Mouse (Mus musculus): ENCODE data around the gene Rbfox2. TPM values are rescaled to one million over a fixed set of nuclear protein-coding genes. Genes with fewer than 3 reads are reported as not detected.
"Not testable (repeated sequence)": the region's sequence is repeated elsewhere in the genome, so short reads cannot be mapped to it uniquely, and the experiment has no call there.

The Rbfox2 gene
- polyA plus RNA-seq, 1 experiment from 2014 or later = 81.9 TPM

DNA sequence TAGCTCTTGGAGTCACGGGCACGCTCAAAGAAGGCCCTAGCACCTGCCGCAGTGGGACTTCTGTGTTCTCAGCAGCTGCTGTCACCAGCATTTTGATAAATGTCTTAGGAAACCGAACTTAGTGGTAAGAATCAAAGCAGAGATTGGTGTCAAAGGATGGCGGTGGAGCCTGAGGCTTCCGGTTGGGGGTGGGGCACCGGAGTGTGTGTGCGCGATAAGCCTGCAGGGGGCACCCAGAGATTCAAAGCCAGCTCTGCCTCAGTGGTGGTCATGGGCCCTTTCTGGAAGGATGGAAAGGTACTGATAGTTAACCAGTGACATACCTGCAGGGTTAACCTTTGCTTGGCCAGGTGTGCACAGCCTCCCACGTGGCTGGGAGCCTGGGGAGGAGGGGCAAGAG lies 235.3 kb downstream of the Rbfox2 start:
- no peaks in the 10 kb centered on the region for H3K36me3 ChIP-seq (replicated peaks; ENCODE audit: control insufficient read depth, insufficient read depth, low read depth, low read length)
- no peak overlapping the region for H3K4me2 ChIP-seq (ENCODE audit: low read depth, low read length)
- no peak overlapping the region for H3K4me3 ChIP-seq (ENCODE audit: low read depth, low read length)
- no peaks in the 10 kb centered on the region for H3K27me3 ChIP-seq (ENCODE audit: control insufficient read depth, insufficient read depth, low read length)
- H3K4me1 ChIP-seq (ENCODE audit: control insufficient read depth, insufficient read depth, low read length) = peaks cover 2% of the 10 kb centered on the region; the same call in 1 of the 2 replicates
- ATAC-seq (replicated peaks; ENCODE audit: insufficient number of reproducible peaks, low FRiP score, low TSS enrichment, low read depth) (no peak), DNase-seq (ENCODE audit: low spot score) (peak; percentile 47)
- no peaks in the 10 kb centered on the region for H3K9me3 ChIP-seq (replicated peaks; ENCODE audit: control insufficient read depth, low read length)
- 17% methylated on average over 10 of the region's 10 CpGs for WGBS
- no peak overlapping the region for H3K9ac ChIP-seq (replicated peaks; ENCODE audit: low read length)
- H3K27ac ChIP-seq (replicated peaks; ENCODE audit: low read depth, low read length) = no peak overlapping the region

GRCm38 (mm10) chr15:77070745-77071268 lies 236.0 kb downstream of the Rbfox2 start:
- H3K4me1 ChIP-seq (ENCODE audit: control insufficient read depth, insufficient read depth, low read length) = peaks cover 2% of the 10 kb centered on the region; the same call in 1 of the 2 replicates
- H3K4me3 ChIP-seq (ENCODE audit: low read depth, low read length) = no peak overlapping the region
- H3K27me3 ChIP-seq (ENCODE audit: control insufficient read depth, insufficient read depth, low read length) = no peaks in the 10 kb centered on the region
- H3K9ac ChIP-seq (replicated peaks; ENCODE audit: low read length) = no peak overlapping the region
- no peaks in the 10 kb centered on the region for H3K36me3 ChIP-seq (replicated peaks; ENCODE audit: control insufficient read depth, insufficient read depth, low read depth, low read length)
- 90% methylated on average over 11 of the region's 11 CpGs for WGBS
- H3K9me3 ChIP-seq (replicated peaks; ENCODE audit: control insufficient read depth, low read length) = no peaks in the 10 kb centered on the region
- H3K27ac ChIP-seq (replicated peaks; ENCODE audit: low read depth, low read length) = no peak overlapping the region
- H3K4me2 ChIP-seq (ENCODE audit: low read depth, low read length) = no peak overlapping the region
- ATAC-seq (replicated peaks; ENCODE audit: insufficient number of reproducible peaks, low FRiP score, low TSS enrichment, low read depth) (no peak), DNase-seq (ENCODE audit: low spot score) (no peak)

DNA sequence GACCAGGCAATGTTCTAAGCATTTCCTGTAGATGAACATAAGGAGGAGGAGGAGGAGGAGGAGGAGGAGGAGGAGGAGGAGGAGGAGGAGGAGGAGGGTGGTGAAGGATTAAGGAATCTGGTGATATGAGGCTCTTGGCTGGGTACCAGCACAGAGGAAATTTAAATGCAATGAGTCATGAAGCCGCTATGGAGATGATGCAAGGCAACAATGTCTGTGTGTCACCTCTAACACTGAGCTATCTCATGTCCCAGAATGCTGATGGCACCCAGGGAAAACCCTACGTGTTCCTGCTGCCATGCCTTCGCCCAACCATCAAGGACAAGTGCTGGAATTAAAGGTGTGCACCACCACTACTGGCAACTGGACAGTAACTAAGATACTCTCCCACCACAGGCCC lies 237.8 kb downstream of the Rbfox2 start:
- Histone ChIP-seq H3K9ac (replicated peaks; ENCODE audit: low read length) (no peak overlapping the region), H3K27ac (replicated peaks; ENCODE audit: low read depth, low read length) (no peak overlapping the region), H3K27me3 (ENCODE audit: control insufficient read depth, insufficient read depth, low read length) (no peaks in the 10 kb centered on the region), H3K4me3 (ENCODE audit: low read depth, low read length) (no peak overlapping the region), H3K4me1 (ENCODE audit: control insufficient read depth, insufficient read depth, low read length) (peaks cover 2% of the 10 kb centered on the region; the same call in 1 of the 2 replicates), H3K36me3 (replicated peaks; ENCODE audit: control insufficient read depth, insufficient read depth, low read depth, low read length) (no peaks in the 10 kb centered on the region), H3K9me3 (replicated peaks; ENCODE audit: control insufficient read depth, low read length) (no peaks in the 10 kb centered on the region), H3K4me2 (ENCODE audit: low read depth, low read length) (no peak overlapping the region)
- 89% methylated on average over 3 of the region's 3 CpGs for WGBS
- DNase-seq (ENCODE audit: low spot score) (no peak), ATAC-seq (replicated peaks; ENCODE audit: insufficient number of reproducible peaks, low FRiP score, low TSS enrichment, low read depth) (no peak)

DNA sequence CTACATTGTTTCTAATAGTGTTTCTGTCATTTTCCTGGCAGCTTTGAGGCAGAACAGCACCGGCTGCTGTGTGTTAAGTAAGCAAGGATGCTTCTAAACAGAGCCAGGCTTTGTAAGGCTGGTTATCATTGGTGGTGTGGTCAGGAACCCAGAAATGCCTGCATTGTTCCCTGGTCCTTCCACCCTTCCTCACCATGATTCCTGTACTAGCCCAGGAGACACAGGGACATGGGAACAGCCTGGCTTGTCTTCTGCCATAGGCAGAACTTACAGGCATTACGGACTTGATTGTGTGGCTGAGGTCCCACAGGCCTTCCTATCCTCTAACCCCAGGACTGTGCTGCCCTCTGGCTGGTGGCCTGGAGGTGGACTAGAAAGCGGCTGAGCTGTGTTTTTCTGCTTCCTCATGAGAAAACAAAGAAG lies 238.4 kb downstream of the Rbfox2 start:
- no peak overlapping the region for H3K27ac ChIP-seq (replicated peaks; ENCODE audit: low read depth, low read length)
- H3K36me3 ChIP-seq (replicated peaks; ENCODE audit: control insufficient read depth, insufficient read depth, low read depth, low read length) = no peaks in the 10 kb centered on the region
- H3K27me3 ChIP-seq (ENCODE audit: control insufficient read depth, insufficient read depth, low read length) = no peaks in the 10 kb centered on the region
- H3K4me2 ChIP-seq (ENCODE audit: low read depth, low read length) = no peak overlapping the region
- H3K9ac ChIP-seq (replicated peaks; ENCODE audit: low read length) = no peak overlapping the region
- DNase-seq (ENCODE audit: low spot score) = no peak
- 63% methylated on average over 3 of the region's 3 CpGs for WGBS
- H3K4me3 ChIP-seq (ENCODE audit: low read depth, low read length) = no peak overlapping the region
- H3K9me3 ChIP-seq (replicated peaks; ENCODE audit: control insufficient read depth, low read length) = no peaks in the 10 kb centered on the region
- peaks cover 2% of the 10 kb centered on the region; the same call in 1 of the 2 replicates for H3K4me1 ChIP-seq (ENCODE audit: control insufficient read depth, insufficient read depth, low read length)
- ATAC-seq (replicated peaks; ENCODE audit: insufficient number of reproducible peaks, low FRiP score, low TSS enrichment, low read depth) = no peak

GRCm38 (mm10) chr15:77066233-77066632 lies 240.6 kb downstream of the Rbfox2 start:
- DNase-seq (ENCODE audit: low spot score) (no peak), ATAC-seq (replicated peaks; ENCODE audit: insufficient number of reproducible peaks, low FRiP score, low TSS enrichment, low read depth) (no peak)
- Histone ChIP-seq H3K27me3 (ENCODE audit: control insufficient read depth, insufficient read depth, low read length) (no peaks in the 10 kb centered on the region), H3K4me2 (ENCODE audit: low read depth, low read length) (no peak overlapping the region), H3K9me3 (replicated peaks; ENCODE audit: control insufficient read depth, low read length) (no peaks in the 10 kb centered on the region), H3K4me3 (ENCODE audit: low read depth, low read length) (no peak overlapping the region), H3K27ac (replicated peaks; ENCODE audit: low read depth, low read length) (no peak overlapping the region), H3K9ac (replicated peaks; ENCODE audit: low read length) (no peak overlapping the region), H3K4me1 (ENCODE audit: control insufficient read depth, insufficient read depth, low read length) (no peaks in the 10 kb centered on the region), H3K36me3 (replicated peaks; ENCODE audit: control insufficient read depth, insufficient read depth, low read depth, low read length) (no peaks in the 10 kb centered on the region)
- WGBS = 83% methylated on average over 6 of the region's 6 CpGs

DNA sequence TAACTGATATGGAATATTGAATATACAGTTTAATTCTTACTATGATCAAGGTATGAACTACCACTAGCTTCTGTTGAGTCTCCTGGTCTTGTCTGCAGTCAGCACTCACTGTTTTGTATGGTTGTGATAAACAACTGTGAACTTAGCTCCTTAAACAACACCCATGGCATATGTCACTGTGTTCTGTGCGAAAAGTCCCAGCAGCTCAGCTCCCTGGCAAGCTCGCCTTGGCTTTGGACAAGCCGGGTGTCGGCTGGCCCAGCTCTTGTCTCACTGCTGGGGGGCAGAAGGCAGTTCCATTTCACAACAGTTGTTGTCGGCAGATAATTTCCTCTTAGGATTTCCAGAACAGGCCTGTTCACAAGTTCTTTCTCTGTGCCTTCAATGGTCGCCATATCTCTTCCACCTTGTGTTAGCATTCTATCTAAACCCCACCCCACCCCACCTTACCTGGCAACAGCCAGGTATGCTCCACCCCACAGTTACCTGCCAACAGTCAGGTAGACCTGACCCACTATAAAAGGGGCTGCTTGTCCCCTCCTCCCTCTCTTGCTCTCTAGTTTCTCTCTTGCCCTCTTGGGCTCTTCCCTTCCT lies 241.4 kb downstream of the Rbfox2 start:
- H3K4me3 ChIP-seq (ENCODE audit: low read depth, low read length) = no peak overlapping the region
- no peak overlapping the region for H3K4me2 ChIP-seq (ENCODE audit: low read depth, low read length)
- H3K9ac ChIP-seq (replicated peaks; ENCODE audit: low read length) = no peak overlapping the region
- no peak overlapping the region for H3K27ac ChIP-seq (replicated peaks; ENCODE audit: low read depth, low read length)
- no peaks in the 10 kb centered on the region for H3K4me1 ChIP-seq (ENCODE audit: control insufficient read depth, insufficient read depth, low read length)
- H3K36me3 ChIP-seq (replicated peaks; ENCODE audit: control insufficient read depth, insufficient read depth, low read depth, low read length) = no peaks in the 10 kb centered on the region
- no peak for ATAC-seq (replicated peaks; ENCODE audit: insufficient number of reproducible peaks, low FRiP score, low TSS enrichment, low read depth)
- 96% methylated on average over 6 of the region's 6 CpGs for WGBS
- H3K9me3 ChIP-seq (replicated peaks; ENCODE audit: control insufficient read depth, low read length) = no peaks in the 10 kb centered on the region
- no peak for DNase-seq (ENCODE audit: low spot score)
- H3K27me3 ChIP-seq (ENCODE audit: control insufficient read depth, insufficient read depth, low read length) = no peaks in the 10 kb centered on the region

DNA sequence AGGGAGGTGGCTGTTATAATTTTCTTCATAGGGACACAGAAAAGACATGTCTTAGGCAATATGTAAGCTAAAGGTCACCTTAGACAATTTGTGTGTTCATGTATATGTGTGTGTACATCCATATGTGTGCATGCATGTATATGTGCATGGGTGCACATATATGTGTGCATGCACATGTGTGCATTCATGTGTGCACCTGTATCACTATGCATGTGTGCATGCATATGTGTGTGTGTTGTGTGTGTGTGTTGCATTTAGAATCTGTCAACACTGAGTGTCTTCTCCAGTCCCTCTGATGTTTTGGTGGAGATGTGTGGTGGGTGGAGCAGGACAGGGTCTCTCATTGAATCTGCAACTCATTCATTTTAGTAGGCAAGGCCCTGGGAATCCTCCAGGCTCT lies 244.1 kb downstream of the Rbfox2 start:
- no peaks in the 10 kb centered on the region for H3K4me1 ChIP-seq (ENCODE audit: control insufficient read depth, insufficient read depth, low read length)
- no peak for DNase-seq (ENCODE audit: low spot score)
- no peak overlapping the region for H3K27ac ChIP-seq (replicated peaks; ENCODE audit: low read depth, low read length)
- no peak overlapping the region for H3K4me3 ChIP-seq (ENCODE audit: low read depth, low read length)
- no peak overlapping the region for H3K9ac ChIP-seq (replicated peaks; ENCODE audit: low read length)
- H3K9me3 ChIP-seq (replicated peaks; ENCODE audit: control insufficient read depth, low read length) = no peaks in the 10 kb centered on the region
- H3K27me3 ChIP-seq (ENCODE audit: control insufficient read depth, insufficient read depth, low read length) = no peaks in the 10 kb centered on the region
- no peak for ATAC-seq (replicated peaks; ENCODE audit: insufficient number of reproducible peaks, low FRiP score, low TSS enrichment, low read depth)
- no peak overlapping the region for H3K4me2 ChIP-seq (ENCODE audit: low read depth, low read length)
- H3K36me3 ChIP-seq (replicated peaks; ENCODE audit: control insufficient read depth, insufficient read depth, low read depth, low read length) = no peaks in the 10 kb centered on the region

DNA sequence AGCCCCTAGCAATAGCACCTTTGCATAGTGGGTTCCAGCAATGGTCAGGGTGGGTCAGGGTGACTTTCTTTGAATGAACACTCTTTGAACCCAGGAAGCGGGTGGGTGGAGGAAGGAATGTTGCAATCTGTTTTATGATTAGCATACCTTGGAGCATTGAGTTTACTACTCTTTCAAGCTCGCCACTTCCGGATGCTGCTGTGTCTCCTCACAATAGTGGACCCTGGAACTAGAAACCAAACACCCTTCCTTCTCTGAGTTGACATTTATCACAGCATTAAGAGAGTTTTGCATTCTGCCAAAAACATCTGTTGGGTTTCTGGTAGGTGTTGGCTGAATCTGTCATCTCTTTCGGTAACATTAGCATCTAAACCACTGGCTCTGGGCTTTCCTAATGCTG lies 247.4 kb downstream of the Rbfox2 start:
- H3K9ac ChIP-seq (replicated peaks; ENCODE audit: low read length); H3K4me3 ChIP-seq (ENCODE audit: low read depth, low read length); H3K36me3 ChIP-seq (replicated peaks; ENCODE audit: control insufficient read depth, insufficient read depth, low read depth, low read length); H3K27me3 ChIP-seq (ENCODE audit: control insufficient read depth, insufficient read depth, low read length); H3K4me1 ChIP-seq (ENCODE audit: control insufficient read depth, insufficient read depth, low read length); ATAC-seq (replicated peaks; ENCODE audit: insufficient number of reproducible peaks, low FRiP score, low TSS enrichment, low read depth); H3K4me2 ChIP-seq (ENCODE audit: low read depth, low read length); DNase-seq (ENCODE audit: low spot score); H3K9me3 ChIP-seq (replicated peaks; ENCODE audit: control insufficient read depth, low read length); H3K27ac ChIP-seq (replicated peaks; ENCODE audit: low read depth, low read length): not testable (repeated sequence)
- 91% methylated on average over 4 of the region's 4 CpGs for WGBS

Data from embryonic facial prominence, embryonic 11.5 days (tissue).